Comparison of ENCODE assay signal across 1 mouse cellular context in the genomic region with DNA sequence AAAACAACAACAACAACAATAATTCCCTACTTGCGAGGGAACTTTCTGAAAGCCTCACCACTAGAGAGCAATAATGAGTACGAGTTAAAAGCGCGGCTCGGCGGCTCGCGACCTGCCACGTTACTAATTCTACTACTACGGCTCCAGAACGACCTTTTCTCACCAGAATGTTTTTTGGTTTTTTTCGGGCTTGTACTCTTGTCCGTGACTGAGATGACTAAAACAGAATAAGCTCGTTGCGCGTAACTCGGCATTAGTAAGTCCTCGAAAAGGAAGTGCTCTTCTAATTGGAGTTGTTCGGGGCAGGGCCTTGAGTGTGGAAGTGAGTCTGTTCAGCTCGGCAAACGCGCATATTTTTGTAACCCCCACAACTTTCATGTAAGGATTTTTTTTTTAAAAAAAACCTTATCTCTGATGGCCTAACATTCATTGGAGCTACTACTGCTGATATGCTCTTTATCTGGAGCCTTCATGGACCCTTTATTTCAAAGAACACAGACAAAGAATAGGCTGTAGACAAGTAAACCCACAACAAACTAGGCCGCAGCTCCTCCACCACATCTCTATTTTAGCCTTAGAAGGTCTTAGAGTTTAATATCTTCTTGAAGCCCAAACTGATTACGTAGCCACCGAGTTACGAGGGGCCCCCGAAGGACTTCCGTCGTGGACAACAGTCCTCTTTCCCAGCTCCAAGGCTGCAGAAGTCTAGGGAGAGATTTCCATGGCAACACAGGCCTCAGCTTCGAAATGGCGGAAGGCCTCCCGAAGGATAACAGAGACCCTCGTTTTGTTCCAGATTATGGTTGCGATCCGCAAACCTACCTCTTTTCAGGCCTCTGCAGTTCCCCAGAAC.
TF ChIP-seq lines count a peak whose summit lies in the region.

No protein-coding gene starts in this region.

TF ChIP-seq in MEL, 35 proteins besides CTCF, POLR2A, EP300 and RAD21 (continued from another document):
- peak; percentile 94 for TF ChIP-seq GATA1 (IDR thresholded peaks at IDR 0.05; ENCODE audit: low read depth, low read length)
- peak; percentile 24; the same call in 1 of the 2 replicates for TF ChIP-seq ELF1 (IDR thresholded peaks at IDR 0.05; ENCODE audit: low read depth, low read length)
- peak; percentile 93 for TF ChIP-seq ZNF384 (IDR thresholded peaks at IDR 0.05; ENCODE audit: low read depth, low read length)
- no peak for TF ChIP-seq MAX (IDR thresholded peaks at IDR 0.05; ENCODE audit: low read length)
- TF ChIP-seq POLR2AphosphoS2 (IDR thresholded peaks at IDR 0.05; ENCODE audit: low read length): no peak
- TF ChIP-seq USF1 (IDR thresholded peaks at IDR 0.05; ENCODE audit: low read depth, low read length): no peak
- no peak for TF ChIP-seq MXI1 (IDR thresholded peaks at IDR 0.05; ENCODE audit: low read depth, low read length)
